Mouse (Mus musculus) retina, embryonic 14.5 days (tissue): ENCODE measurements at regions not wholly inside any gene's neighbourhood (a gene's known extent, or its start where the extent isn't known, plus 50 kb on each side); places are given as distances from the start of the nearest gene placed in this dataset.

Source experiments
- DNase-seq: peaks from one replicate; pipeline ENCODE4 v3.0.0-alpha.2; 2015; ENCODE audit warnings: low spot score

DNA sequence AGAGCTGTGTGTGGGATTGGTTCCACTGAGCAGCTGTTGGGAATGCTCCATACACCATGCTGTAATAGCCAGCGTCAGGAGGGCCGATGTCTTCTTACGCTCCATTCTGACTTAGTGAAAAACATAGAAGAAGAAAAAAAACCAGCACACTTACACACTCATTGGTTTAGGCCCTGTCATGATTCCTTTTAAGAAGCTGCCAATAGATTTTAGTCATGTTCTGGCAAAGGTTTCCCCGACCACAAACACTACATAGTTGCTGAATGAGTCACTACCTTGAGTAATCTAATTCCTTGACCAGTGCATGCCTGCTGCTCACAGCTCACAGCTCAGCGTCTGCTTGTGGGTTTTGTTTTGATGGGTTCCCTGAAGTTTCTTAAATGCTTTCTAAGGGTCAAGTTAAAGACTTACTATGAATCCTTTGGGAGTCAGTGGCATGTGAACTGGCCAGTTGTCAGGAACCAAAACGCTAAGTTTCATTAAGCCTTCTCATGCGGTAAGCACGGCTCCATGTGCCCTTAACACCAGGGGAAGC lies 58.8 kb upstream of the Bach2 start:
- no peak for DNase-seq

DNA sequence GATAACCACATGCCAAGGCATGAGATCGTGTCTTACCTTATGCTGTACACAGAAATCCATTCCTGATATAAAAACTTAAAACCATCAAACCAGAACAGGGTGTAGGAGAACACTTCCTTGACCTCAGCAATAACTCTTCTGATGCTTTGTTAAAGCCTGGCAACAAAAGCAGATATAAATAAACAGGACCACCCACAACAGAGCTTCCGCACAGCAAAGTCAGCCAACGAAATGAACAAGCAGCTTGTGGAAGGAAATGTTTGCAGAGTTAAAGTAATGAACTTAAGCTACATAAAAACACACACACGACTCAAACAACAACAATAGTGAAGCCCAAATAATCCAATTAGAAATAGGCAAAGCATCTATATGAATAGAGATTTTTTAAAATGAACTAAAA lies 54.8 kb upstream of the Bach2 start:
- no peak for DNase-seq

GRCm38 (mm10) chr4:32185986-32186385 lies 52.6 kb upstream of the Bach2 start:
- no peak for DNase-seq

DNA sequence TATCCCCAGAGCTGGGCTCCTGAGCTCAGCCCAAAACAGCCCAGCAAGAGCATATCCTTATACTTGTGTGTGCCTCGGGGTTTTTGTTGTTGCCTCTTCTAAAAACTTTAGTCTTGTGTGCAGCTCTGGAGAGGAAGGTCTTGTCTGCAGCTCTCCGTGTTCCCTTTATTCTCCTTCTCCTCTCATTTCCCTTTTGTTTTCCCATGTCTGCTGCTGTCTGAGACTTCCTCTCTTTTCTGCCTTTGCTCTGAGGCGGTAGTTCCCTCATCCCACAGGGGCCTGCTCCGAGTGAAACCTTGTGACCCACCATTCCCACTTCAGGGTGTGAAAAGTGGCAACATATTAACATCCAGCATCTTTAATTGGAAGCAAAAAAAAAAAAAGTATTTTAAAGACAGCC lies 51.5 kb upstream of the Bach2 start:
- no peak for DNase-seq

- DNase-seq: no peak
Observed at GRCm38 (mm10) chr4:32188076-32188475, 50.5 kb upstream of the Bach2 start.

DNA sequence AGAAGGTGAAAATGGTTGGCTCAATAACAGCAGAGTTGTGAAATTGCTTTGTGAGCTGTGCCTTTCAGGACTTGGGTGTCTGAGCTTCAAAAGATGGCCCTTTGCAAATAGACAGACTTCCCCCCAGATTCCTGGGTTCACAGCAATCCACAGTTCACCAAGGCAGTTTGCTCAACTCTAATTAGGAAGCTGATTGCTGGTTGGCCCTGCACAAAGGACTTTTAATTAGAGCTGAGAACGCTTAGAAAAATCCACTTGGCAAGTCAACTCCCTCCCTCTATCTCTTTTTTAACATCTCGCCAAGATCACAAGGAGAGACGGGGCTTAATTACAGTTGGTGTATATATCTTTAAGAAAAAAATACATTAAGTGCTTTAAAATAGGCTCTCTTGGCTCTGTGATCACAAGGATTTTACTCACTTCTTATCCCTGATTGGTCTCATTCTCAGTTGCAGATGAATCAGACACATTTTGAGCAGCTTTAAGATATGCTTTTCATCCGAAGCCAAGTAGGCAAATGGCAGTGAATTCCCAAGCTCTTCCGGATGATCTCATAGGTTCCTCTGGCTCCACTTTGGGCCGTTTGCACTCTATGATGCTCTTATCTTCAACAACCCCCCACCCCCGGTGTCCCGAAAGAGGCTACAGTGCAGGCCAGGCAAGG lies 49.7 kb upstream of the Bach2 start:
- peak; percentile 20 for DNase-seq
